Mouse (Mus musculus) lung, postnatal 0 days (tissue): ENCODE measurements around the gene Hcfc2.

ENCODE experiments used
- CTCF ChIP-seq: IDR thresholded peaks from 2 replicates; pipeline ENCODE4 v1.5.1; 2016; ENCODE audit warnings: antibody characterized with exemption, mild to moderate bottlenecking
- EP300 ChIP-seq: IDR thresholded peaks from 2 replicates; pipeline ENCODE4 v1.6.1; 2016; ENCODE audit warnings: antibody characterized with exemption, mild to moderate bottlenecking, control low read depth

DNA sequence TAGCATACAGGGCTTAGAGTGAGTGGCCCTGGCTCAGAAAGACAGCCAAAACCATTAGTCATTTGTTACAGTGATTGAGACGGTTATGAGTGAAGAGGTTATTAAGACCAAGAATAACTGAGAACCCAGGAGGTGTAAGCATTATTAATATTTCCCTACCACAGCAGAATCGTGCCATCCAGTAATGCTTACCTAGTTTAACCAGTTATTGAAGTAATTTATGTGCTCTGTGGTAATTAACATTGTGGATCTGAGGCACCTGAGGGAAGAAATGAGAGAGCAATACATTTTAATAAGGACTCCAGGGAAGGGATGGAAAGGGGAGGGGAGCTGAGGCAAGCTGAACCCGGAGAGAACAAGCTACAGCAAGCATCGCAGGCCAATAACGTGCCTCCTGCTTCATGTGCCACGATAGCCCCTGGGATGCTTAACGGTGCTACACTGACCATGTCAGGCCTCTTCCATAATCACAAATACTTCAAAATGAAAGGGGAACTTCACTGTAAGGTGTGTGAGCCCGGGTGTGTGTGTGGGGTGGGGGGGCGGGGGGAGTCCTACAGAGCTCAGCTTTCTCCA is 75.7 kb downstream of the Hcfc2 start:
- TF ChIP-seq CTCF (no peak), EP300 (no peak)
